Mouse (Mus musculus) regulatory T cell (primary cell): ENCODE data around the gene Ror1.

Source experiments
- in situ Hi-C: fragments of 300-600 bp; cut with MboI, MseI; formaldehyde crosslinking; loops from one replicate; pipeline ENCODE4 v1.15.1; 2025; ENCODE audit warnings: high pct_unique_total_duplicates

The Ror1 gene

DNA sequence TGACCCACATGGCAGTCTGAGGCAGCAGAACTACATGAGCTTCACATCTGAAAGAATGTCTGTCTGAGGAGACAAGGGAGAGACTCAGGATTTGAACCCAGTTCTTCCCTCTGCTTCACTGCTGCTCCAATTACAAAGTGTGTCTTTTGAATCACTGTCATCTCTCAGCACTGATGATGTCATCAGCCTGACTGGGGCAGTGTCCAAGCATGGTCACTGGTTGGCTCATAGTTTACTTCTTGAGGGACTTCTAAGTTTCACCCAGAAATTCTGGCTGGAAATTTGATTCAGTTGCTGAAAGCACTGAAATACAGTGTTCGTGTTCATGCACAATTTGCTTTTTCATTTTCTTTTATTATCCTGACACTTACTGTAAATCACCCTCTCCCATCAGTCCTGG lies 219.5 kb downstream of the Ror1 start:
- in situ Hi-C loops, result no loop called here

DNA sequence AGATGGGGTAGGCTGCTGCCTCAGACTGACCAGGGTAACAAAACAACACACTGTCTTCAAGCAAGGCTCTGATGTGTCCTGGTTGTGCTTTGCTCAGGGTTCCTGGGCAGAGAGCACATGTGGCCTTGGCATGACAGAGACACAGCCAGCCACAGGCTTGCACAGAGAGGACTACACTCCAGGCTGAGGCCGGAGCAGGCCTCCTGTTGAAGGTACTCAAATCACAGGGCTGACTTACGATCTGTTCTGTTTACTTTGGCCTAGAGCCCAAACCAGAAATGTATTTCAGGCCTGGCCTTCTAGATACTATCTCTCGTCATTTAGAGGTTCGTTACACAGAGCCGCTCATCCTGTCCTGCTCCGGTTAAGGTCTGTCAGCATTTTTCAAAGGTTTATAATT lies 226.2 kb downstream of the Ror1 start:
- in situ Hi-C loops, result no loop called here

DNA sequence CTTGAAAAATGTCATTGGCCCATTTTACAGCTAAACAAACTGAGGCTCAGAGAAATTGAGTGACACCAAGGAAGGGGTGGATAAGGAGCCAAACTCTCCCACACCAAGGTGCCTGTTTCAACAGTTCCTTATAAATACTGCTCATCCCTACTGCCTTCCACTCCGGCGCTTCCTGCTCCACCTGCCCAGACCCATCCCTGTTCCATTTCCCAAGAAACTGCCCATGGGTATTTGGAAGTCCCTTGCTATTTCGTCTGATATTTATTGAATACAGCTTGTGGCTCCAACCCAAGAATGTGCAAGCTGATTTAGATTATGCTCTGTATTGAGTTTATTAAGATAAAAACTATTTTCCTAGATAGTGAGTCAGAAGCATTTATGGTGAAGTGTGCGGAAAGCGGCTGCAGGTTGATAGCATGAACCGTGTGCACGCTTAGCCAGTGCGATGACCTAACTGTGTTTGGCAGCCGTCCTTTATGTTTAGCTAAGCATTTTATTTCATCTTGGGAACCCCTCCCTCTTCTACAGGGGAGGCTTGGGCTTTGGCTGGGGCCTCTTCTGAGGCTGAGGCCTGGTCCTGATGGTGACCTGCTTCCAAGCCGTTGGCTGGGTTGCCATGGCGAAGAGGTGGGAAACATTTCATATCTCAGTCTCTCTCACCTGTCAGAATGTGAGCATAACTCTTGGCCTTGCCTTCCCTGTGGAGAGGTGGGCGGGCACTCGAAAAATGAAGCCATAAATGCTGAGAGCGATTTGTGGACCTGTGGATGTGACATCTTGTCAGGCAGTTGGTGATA lies 229.3 kb downstream of the Ror1 start:
- in situ Hi-C loops, result no loop called here

DNA sequence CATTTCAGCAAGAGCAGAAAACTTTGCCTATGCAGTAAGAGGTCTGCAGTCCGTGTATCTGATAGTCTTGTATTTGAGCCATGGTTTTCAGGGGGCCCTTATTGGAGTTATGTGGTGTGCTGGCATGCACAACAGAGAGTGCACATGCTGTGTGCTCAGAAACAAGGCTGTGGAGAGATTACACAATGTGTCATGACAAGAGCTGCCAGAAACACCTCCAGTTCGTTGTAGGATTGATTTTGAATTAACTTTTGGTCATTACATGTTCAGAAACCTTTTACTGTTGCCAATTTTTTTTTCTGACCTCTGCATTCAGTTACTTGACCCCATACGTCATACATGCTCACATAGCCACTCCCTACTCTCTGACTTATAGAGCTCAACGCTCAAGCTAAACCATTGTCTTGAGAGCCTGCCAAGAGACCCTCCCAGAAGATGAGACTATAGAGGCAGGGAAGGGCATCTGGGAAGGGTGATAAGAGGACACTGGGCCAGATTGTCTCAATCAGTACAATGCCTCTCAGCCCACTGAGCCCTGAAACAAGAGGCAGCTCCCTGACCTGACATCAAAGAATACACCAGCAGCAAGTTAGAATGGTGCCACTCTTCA lies 232.9 kb downstream of the Ror1 start:
- in situ Hi-C loops, result no loop called here

DNA sequence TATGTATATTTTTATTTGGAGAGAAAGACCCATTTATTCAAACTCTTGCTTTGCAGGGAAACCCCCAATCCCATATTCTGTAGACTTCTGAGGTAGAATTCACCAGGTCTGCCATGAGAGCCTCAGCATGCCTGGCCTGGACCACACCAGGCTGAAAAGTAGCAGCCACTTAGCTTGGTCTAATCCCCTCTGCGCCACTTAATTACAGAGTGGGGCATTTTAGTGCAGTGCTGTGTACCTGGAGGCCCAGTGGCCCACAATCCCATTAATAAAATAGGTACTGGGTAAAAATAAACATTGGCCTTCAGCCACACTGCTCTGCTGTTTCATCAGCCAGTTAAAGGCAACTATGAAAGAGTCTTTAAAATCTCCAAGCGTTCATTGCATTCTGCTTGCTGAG lies 239.6 kb downstream of the Ror1 start:
- in situ Hi-C loops, result no loop called here

DNA sequence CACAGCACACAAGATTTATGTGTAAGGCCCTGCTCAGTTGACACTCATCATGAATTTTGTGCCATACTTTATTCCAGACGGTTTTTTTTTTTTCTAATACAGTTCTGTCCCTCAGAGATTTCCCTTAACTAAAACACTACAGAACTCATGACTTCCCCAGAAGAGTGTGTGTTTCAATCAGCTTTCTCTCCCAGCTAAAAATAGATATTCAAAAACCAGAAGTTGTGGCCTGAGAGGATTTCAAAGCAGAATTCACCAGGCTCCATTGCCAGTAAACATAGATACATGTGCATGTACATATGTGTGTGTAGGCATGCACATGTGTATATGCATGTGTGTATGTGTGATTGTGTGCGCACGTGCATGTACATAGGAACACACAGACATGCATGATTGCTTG lies 252.2 kb downstream of the Ror1 start:
- in situ Hi-C loops, result no loop called here

DNA sequence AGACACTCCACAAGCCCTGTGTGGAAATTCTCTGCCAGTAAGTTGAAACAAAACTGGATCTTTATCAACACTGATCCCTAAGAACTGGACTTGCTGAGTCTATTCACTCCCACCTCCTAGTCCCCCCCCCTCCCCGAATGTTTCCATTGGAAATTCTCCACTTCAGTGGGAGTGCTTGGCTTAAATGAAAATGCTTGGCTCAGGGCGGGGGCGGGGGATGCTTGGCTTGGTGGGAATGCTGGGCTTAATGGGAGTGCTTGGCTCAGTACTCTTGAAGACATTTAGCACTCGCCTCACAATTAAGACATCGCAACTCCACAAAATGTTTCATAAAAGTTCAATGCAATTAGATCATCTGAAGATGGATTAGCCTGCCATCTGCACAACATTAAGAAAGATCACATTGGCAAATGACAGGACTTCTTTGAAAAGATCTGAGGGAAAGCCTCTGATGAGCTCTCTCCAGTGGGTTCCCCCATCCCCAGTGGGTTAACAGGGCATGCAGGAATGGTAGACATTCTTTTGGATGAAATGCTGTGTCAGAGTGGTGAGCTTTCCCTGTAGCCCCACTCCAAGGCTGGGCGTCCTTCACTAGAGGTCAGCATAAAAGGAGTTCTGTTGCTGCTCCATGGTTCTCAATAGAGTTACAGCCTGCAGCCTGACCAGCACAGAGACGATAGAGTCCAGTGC lies 254.7 kb downstream of the Ror1 start:
- in situ Hi-C loops, result no loop called here

DNA sequence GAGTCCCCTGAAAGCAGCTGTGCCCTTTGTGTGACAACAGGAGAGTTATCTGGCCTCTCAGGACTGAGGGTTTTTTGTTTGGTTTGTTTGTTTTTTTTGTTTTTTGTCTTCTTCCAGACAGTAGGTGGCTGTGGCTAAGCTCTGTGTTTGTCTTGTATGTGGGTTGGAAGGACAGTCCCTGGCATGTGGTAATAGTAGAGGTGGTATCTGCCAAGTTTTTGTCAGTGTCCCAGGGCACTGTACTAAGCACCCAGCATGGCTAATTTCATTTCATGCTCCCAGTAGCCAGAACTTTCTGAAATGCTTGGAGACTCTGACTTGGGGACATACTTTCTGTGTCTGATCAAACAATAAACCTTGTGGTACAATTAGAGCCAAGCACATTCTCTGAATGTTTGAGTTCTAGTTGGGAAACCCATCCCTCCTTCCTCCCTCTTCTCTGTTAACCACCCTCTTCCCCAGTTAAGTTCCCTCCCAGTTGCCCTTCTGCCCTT lies 256.3 kb downstream of the Ror1 start:
- in situ Hi-C loops, result no loop called here

DNA sequence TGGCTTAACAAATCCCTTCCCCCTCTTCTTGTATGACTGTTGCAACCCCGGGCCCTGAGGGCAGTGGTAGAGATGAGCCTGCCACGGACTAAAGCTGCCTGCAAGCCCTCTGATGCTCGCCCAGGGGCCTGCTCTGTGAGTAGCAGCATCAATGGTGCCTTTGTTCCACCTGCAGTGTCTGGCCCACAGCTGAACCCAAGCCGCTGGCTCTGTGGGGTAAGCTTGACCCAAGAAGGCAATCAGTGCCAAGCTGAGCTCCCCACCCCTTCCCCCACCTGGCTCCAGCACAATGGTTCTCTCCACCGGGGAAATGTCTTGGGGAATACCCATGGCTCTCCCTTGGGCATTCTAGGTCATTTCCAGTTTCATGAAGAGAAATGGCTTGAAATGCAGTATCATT lies 260.0 kb downstream of the Ror1 start:
- in situ Hi-C loops, result no loop called here

DNA sequence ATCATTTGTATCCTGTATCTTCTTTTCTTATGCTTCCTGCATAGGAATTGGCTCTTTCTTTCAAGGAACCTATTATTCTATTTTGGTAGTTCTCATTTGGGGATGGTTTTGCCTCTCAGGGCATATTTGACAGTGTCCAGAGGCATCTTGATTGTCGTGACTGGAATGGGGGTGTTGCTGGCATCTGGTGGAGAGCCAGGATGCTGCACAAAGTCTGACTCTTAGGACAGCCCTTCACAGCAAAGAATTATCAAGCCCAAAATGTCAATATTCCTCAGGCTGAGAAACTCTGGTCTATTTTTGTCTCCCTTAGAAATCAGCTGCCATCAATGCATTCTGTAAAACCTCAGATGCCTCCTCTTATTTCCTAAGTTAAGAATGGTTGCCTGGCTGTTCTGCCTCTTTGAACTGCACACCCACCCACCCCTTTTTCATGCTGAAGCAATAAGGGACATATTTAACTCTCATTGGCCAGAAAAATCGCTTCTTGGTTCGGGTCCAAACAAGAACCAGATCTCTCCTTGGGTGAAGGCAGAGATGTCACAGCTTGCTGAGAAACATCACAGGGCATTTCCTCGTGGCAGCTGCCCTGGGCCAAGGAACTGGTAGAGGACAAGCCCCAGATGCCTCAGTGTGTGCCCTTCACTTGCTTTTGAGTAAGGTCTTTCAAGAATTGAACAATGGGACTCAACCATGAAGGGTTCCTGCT lies 262.4 kb downstream of the Ror1 start:
- in situ Hi-C loops, result no loop called here

DNA sequence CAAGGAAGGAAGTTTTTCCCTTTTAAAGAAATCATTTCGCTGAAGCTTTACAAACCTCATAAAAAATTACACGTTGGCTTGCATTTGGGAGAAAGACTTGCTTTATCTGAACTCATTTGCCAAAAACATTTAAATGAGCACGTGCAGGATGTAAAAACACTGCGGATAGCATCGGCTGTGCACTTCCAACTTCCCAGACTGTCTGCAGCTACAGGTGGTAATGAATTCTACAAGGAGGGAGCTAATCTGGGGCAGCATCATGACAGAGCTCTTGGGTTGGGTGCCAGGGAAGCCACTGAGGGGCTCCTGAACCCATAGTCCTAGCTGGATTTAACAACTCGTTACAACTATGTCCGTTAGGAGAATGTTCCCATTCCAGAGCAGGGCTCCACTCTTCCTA lies 268.1 kb downstream of the Ror1 start:
- in situ Hi-C loops, result no loop called here

DNA sequence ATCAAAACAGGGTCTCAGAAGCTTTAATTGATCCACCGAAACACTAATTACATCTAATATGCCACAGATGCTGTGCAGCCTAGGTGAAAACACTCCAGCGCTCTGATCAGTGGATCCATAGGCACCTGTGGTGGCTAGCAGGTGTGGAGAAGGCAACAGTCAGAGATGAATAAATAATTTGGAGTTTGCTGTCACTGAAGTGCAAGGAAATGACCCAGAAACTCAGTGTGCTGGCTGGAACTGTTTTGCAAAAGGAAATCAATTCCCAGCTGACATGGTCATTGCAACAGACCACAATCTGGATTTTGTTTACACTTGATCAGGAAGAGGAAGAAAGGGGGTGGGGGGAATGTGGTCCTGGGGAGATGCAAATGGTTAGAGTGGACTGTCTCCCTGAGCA lies 273.1 kb downstream of the Ror1 start:
- in situ Hi-C loops, result no loop called here

DNA sequence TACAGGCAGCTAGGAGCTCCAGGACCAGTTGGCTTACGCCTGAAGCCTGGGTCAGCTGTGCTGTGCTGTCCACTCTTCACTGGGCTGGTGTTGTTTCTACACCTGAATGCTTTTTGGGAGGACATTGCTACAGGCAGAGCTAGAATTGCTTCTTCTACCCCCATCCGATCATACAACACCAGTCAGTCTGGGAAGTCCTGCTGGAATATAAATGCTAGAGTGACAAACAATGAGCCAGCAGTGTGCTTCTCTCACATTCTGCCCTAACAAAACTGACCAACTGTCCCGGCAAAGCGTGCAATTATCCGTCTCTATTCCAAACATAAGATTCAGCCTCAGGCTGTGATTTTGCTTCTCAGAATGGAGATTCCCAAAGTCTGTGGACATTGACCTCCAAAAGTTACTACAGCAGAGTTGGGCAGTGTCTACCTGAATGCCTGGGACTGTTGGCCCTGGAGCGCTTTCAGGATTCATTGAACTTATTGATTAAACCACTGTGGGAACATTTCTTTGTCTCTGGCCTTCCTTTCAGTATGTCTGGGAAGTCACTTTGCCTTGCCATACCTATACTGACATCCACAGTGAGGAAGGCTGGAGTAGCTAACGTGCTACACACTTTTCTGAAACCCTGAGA lies 274.1 kb downstream of the Ror1 start:
- in situ Hi-C loops, result no loop called here

DNA sequence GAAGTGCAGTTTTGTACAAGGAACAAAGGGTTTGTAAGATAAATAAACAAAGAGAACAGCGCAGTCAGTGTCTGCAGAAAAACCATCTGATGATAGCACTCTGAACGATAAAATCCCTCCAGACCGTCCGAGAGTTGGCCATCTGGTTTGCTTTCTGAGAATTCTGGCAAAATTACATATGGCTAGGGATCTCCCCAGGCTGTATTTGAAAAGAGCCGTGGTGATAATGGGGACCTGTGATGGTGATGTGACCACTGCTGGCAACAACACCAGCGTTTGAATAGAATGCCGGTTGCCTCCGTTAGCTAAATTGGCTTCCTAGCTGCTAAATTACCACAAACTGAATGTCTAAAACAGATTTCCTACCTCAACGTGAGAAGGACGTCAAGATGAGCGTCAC lies 277.2 kb downstream of the Ror1 start:
- in situ Hi-C loops, result no loop called here

DNA sequence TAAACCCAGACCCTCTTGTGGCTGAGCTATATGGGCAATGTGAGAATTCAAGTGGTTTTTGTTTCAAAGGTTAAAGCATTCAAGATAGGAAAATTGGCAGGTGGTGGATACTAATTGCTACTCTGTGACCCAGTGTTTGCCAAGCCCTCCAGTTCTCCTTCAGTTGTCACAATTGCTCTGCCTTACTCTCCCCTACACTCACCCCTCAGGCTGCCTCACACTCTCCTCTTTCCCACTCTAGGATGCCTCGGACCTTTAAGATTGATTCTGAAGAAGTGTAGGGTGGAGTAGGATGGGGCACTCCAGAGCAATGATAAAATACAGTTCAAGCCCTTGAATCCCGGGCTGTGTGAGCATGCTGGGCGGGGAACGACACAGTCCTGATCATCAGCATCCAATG lies 278.2 kb downstream of the Ror1 start:
- in situ Hi-C loops, result no loop called here

DNA sequence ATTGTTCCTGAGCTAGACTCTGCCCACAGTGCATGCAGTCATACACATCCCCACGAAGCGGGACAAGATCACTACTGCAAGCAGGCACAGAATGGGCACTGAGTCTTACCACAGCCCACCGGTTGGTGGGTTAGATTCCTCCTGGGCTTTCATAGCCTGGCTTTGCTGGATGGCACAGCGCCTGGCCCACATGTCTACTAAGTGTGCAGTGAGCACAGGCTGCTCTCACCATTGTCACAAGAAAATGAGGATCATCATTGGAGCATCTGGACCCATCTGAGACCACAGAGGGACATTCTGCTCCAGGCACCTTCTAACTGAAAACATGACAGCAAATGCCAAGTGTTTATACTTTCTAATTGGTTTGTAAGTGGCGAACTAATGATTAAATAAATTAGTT lies 279.7 kb downstream of the Ror1 start:
- in situ Hi-C loops, result no loop called here

DNA sequence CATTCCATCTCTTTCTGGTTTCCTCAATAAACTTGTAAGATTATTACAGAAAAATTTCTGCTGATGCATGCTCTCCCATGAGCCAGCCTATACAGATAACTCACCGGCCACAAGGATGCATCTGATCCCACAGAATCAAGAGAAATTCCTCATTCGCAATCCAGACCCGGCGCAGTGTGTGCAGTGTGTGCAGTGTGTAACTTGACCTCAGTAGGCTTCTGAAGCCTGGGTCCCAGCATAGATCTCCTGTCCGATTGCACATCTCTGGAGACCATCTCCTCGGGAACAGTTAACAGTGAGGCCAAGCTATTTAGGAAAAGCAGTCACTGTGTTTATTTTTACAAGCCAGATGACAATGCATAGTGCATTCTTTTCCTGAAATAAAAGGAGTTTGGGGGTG lies 280.6 kb downstream of the Ror1 start:
- in situ Hi-C loops, result no loop called here

DNA sequence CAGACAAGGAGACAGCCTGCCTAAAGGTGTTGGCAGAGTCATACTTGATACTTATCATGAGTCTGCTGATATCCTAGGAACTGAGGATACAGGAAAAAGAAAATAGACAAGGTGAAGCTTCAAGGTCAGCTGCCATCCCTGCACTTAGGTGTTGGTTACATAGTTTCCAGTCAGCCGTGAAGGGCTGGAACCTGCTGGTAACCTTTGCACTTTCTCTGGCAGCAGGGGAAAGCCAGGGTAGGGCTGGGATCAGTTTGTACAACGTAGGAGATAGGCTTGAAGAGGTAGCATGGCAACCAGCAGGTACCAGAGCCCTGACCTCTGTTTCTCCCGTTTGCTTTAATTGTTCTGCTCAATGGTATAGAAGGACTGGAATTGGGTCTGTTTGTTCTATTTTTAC lies 281.6 kb downstream of the Ror1 start:
- in situ Hi-C loops, result no loop called here

DNA sequence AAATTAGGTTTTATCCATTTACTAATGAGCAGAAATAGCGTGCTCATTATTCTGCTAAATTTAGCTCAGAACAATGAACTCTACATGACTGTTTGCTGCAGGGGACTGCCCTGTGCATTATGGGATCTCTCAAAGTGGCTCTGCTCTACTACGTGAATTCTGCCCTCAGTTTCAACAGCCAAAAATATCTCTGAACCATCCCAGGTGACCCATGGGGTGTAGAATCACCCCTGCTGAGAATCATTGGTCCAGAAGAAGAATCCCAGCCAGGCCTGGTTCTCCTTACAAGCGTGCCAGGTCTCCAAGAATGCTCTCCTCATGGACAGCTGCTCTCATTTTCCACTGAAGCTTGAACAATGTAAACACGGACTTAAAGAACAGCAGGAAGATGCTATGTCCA lies 282.4 kb downstream of the Ror1 start:
- in situ Hi-C loops, result no loop called here

DNA sequence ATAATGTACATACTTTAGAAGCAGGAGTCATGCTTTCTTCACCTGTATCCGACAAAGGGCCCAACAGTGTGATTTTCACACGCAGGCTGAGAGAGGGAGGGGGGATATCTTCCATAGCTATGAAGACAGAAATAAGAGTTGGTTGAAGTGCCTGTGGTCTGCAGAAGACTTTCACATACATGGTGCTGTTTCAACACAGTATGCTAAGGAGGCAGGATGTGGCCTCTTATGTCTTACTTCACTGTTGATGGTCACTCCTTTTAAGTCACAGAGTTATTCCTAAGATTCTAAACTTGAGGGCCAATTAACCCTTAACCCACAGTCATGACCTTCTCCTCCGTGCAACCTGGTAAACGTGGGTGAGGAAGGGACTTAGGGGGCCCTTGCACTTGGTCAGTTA lies 286.2 kb downstream of the Ror1 start:
- in situ Hi-C loops, result no loop called here

DNA sequence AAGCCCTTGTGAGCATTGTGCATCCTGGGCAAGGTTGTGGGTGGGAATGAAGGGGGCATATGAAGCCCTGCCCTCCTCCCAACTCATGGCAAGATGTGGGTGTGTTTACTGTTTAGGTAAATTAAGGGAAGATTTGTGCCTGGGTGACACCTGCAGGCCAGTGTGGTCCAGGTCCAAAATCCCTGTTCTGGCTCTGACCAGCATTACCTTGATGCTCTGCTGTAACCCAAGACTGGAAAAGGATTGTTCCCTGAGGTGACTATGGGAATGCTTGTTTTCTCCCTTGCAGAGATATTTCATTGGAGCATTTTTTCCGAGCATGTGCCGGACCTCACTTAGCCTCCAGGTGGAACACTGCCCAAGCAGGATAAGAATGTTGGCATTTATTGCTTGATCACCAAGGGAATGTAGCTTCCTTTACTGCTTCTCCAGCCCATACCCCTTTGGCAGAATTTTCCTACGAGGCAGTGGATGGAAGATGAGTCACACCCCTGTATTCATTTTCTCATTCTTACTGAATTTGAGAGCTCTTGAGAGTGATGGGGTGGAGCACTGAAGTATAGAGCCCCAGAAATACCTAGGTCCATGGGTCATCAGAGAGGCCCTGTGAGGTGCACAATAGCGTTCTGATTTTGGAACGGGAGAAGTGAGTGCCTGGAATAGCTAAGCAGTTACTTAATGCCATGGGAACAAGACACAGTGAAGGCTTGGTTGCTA lies 290.8 kb downstream of the Ror1 start:
- in situ Hi-C loops, result no loop called here
